Mouse (Mus musculus): ENCODE measurements around the gene Asap3.

- no peak for TF ChIP-seq CTCF (IDR thresholded peaks at IDR 0.05; ENCODE audit: low read depth)
- no peak for TF ChIP-seq EP300 (optimal IDR thresholded peaks at IDR 0.05)
Observed at GRCm38 (mm10) chr4:136289918-136290780, 84.0 kb downstream of the Asap3 start.
